Mouse (Mus musculus) small intestine, adult 2 months (tissue): ENCODE results near the gene 1500015O10Rik.

Experiments used
- CTCF ChIP-seq: fragments of 200-500 bp; IDR thresholded peaks from 2 replicates; pipeline ENCODE4 v1.5.1; 2012; ENCODE audit warnings: low read depth, mild to moderate bottlenecking, control low read depth, inconsistent platforms, low read length, moderate library complexity, mixed read lengths; ENCODE audit not compliant: insufficient replicate concordance, insufficient read length; ENCODE audit errors: extremely low read depth
- POLR2A ChIP-seq: fragments of 200-500 bp; IDR thresholded peaks from 2 replicates; pipeline ENCODE4 v1.6.1; 2012; ENCODE audit warnings: low read depth, mild to moderate bottlenecking, control low read depth, inconsistent platforms, low read length, moderate library complexity

DNA sequence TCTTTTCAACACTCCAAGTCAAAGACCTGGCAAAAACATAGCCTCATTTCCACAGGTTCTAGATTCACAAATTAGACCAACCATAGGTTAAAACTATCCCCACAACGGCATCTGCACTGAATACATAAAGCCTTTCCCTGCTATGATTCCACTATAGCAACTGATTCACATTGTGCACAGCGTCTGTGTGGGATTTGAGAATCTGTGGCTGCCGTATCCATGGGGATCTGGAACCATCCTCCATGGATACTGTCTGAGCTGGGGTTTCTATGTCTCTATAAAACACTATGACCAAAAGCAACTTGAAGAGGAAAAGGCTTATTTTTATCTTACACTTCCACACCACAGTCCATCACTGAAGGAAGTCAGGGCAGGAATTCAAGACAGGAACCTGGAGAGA lies 52.3 kb downstream of the 1500015O10Rik start:
- no peak for TF ChIP-seq POLR2A
- TF ChIP-seq CTCF, result no peak
